Mouse (Mus musculus) heart, adult 2 months (tissue): ENCODE results near the gene Nrsn2. TPM values are rescaled to one million over a fixed set of nuclear protein-coding genes. Genes with fewer than 3 reads are reported as not detected.

ENCODE experiments used
- DNase-seq, 2 experiments: peaks; one replicate each; pipeline ENCODE4 v3.0.0; 2021
- H3K27ac ChIP-seq: fragments of 200-600 bp; 2 replicates; pipeline ENCODE4 v1.8.1; 2022
- H3K27me3 ChIP-seq: fragments of 200-500 bp; 2 replicates; pipeline ENCODE4 v1.6.1; 2012; ENCODE audit warnings: mild to moderate bottlenecking, low read length, inconsistent platforms, mixed read lengths; ENCODE audit not compliant: control insufficient read depth, insufficient read depth
- H3K36me3 ChIP-seq: fragments of 200-500 bp; 2 replicates; pipeline ENCODE4 v1.6.1; 2012; ENCODE audit warnings: low read length, inconsistent platforms; ENCODE audit not compliant: control insufficient read depth, insufficient read depth
- H3K4me1 ChIP-seq: fragments of 200-500 bp; 2 replicates; pipeline ENCODE4 v1.6.1; 2011; ENCODE audit warnings: low read length; ENCODE audit not compliant: control insufficient read depth, insufficient read depth
- H3K4me3 ChIP-seq: fragments of 200-600 bp; 2 replicates; pipeline ENCODE4 v1.8.1; 2022
- H3K79me2 ChIP-seq: fragments of 200-500 bp; replicated peaks from 2 replicates; pipeline ENCODE4 v1.6.1; 2012; ENCODE audit warnings: mild to moderate bottlenecking, inconsistent platforms, low read length, moderate library complexity, mixed read lengths; ENCODE audit not compliant: control insufficient read depth, insufficient read depth
- H3K9ac ChIP-seq: fragments of 200-500 bp; 2 replicates; pipeline ENCODE4 v1.6.1; 2012; ENCODE audit warnings: low read depth, mild to moderate bottlenecking, control low read depth, inconsistent platforms, low read length, mixed read lengths
- CTCF ChIP-seq: fragments of 200-600 bp; IDR thresholded peaks from 2 replicates; pipeline ENCODE4 v1.8.1; 2022; ENCODE audit warnings: antibody characterized with exemption, mild to moderate bottlenecking, moderate library complexity
- EP300 ChIP-seq: fragments of 200-500 bp; IDR thresholded peaks from 2 replicates; pipeline ENCODE4 v1.6.1; 2011; ENCODE audit warnings: low read depth, low read length, control low read depth; ENCODE audit not compliant: insufficient read depth
- POLR2A ChIP-seq: fragments of 200-500 bp; IDR thresholded peaks from 2 replicates; pipeline ENCODE4 v1.6.1; 2011; ENCODE audit warnings: mild to moderate bottlenecking, low read depth, low read length, control low read depth; ENCODE audit not compliant: insufficient read depth
- WGBS: fragments of 180-500 bp; shearing (Covaris S2); methylation state at CpG from one replicate; pipeline ENCODE4 v1.1.7; 2018; 5-methylcytosine and 5-hydroxymethylcytosine counted together
- intact Hi-C: fragments of 180-260 bp; cut with DNase I; formaldehyde crosslinking; loops from one replicate; pipeline ENCODE4 v1.15.1; 2025
- polyA plus RNA-seq: library from polyadenylated mRNA; depleted of rRNA; stranded (reverse); fragments of >200 nt; gene quantifications from 2 replicates; pipeline ENCODE4 v1.2.3, GENCODE M21; 2012
- total RNA-seq, 2 experiments: library from RNA; stranded (reverse); gene quantifications; 2 replicates each; pipeline ENCODE4 v1.2.3; 2021

Nrsn2 gene
- total and polyA plus RNA-seq, 3 experiments = 0.31 TPM; not detected in 2

DNA sequence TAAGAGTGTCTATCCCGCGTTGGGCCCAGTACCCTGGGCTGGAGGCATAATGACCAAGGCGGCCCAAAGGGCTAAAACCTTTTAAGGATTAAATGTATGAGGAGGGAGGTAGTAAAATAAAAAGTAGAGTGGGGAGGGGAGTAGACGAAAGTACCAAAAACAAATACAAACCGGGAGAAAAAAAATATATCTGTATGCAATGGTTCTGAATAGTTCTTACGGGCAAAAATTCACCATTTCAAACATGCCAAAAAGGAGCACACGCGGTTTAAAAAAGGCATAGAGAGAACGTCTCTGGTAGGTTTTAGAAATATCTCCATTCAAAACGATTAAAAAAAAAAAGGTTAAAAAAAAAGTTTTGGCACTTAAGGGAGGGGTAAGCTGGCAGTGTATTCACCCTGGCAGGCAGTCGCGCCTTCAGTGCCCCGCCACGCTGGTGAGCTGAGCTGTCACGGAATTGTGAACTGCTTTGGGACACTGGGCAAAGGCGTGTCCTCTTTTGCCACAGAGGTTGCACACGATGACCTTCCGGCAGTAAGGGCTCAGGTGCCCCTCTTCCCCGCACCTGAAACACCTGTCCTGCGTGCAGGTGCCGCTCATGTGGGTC lies 36.8 kb upstream of the Nrsn2 start:
- Histone ChIP-seq H3K27ac (peak overlapping the region; percentile 90; the same call in 1 of the 2 replicates), H3K4me3 (peak overlapping the region; percentile 61), H3K79me2 (no peaks in the 10 kb centered on the region), H3K36me3 (no peaks in the 10 kb centered on the region), H3K4me1 (peaks cover 8% of the 10 kb centered on the region), H3K9ac (peak overlapping the region; percentile 93), H3K27me3 (no peaks in the 10 kb centered on the region)
- peak in 1 of 2 experiments; percentile 35 for DNase-seq
- 24% methylated on average over 21 of the region's 21 CpGs for WGBS
- intact Hi-C loops = no loop called here
- TF ChIP-seq EP300 = no peak
- TF ChIP-seq POLR2A = no peak
- no peak for TF ChIP-seq CTCF

DNA sequence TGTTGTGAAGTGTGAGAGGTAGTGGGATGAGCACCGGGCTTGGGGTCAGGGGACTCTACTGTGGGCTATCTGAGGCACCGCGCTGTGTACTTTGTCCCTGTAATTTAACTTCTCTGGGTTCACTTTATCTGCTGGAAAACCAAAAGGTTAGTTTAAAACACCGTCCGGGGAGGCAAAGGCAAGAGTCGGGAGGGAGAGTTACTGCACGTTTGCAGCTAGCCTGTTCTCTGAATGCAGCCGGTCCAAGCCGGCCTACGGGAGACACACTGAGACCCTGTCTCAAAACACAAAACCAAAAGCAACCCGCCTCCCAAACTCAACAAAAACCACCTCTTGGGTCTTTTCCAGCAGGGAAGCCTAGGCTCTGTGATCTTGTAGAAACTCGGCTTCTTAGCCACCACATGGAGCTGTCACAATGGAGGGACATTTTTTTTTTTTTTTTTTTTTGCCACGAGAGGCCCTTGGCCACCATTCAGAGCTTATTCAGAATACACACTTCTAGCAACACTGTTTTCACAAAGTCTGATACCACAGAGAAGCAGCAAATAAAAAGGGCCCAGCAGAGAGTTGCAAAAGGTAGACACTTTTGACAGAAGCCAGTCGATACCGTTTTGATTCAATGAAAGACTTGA lies 36.2 kb upstream of the Nrsn2 start:
- WGBS = 28% methylated on average over 15 of the region's 15 CpGs
- DNase-seq = no peak
- Histone ChIP-seq H3K36me3 (no peaks in the 10 kb centered on the region), H3K27me3 (no peaks in the 10 kb centered on the region), H3K9ac (no peak overlapping the region), H3K4me3 (no peak overlapping the region; the same call in 1 of the 2 replicates), H3K4me1 (peaks cover 8% of the 10 kb centered on the region), H3K27ac (no peak overlapping the region), H3K79me2 (no peaks in the 10 kb centered on the region)
- intact Hi-C loops = no loop called here
- TF ChIP-seq EP300 (no peak), CTCF (no peak), POLR2A (no peak)

DNA sequence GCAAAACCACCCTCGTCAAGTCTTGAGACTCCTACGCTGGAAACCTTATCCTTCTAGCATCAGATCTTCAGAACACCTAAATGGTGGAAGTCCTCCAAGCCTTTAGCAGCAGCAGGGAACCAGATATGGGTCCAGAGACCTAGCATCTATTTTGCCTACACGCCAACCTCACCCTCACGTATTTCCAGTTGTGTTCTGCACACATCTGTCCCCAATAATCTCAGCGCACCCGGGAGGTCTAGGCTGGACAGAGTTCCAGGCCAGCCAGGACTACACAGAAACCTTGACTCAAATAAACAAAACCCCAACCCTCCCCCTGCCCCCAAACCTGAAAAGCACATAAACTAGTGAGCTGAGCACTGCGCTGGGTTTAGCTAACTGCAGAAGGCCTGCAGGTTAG lies 35.0 kb upstream of the Nrsn2 start:
- peak in 1 of 2 experiments; percentile 31 for DNase-seq
- intact Hi-C loops = no loop called here
- 34% methylated on average over 7 of the region's 7 CpGs for WGBS
- no peaks in the 10 kb centered on the region for H3K27me3 ChIP-seq
- H3K4me1 ChIP-seq = peaks cover 8% of the 10 kb centered on the region
- peak overlapping the region; percentile 60 for H3K27ac ChIP-seq
- TF ChIP-seq CTCF (no peak), POLR2A (no peak), EP300 (no peak)
- no peaks in the 10 kb centered on the region for H3K36me3 ChIP-seq
- H3K4me3 ChIP-seq = peak overlapping the region; percentile 1; the same call in 1 of the 2 replicates
- no peaks in the 10 kb centered on the region for H3K79me2 ChIP-seq
- H3K9ac ChIP-seq = no peak overlapping the region

DNA sequence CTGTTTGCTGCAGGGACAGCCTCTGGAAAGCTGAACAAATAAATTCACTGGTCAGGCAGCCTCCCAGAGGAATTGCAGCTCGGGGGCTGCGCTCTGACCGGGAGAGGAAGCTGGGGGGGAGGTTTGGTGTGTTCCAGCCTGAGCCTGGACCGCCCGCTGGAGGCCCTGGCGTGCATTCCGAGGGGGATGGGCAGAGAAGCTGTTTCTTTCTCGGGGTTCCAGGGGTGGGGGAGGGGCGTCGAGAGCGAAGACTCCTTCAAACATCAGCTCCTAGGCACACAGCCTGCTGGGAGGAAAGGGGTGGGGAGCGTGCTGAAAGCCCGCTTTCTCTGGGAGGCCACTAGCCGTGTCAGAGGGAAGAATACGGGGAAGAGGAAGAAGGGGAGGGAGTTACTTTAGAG lies 34.5 kb upstream of the Nrsn2 start:
- H3K4me3 ChIP-seq = peak overlapping the region; percentile 1; the same call in 1 of the 2 replicates
- H3K27ac ChIP-seq = peak overlapping the region; percentile 60
- no peak for TF ChIP-seq CTCF
- TF ChIP-seq POLR2A = peak; percentile 53; the same call in 1 of the 2 replicates
- TF ChIP-seq EP300 = peak; percentile 55; the same call in 1 of the 2 replicates
- peak; percentile 82 to 85 for DNase-seq
- H3K79me2 ChIP-seq = no peaks in the 10 kb centered on the region
- peak overlapping the region; percentile 48 for H3K9ac ChIP-seq
- WGBS = 15% methylated on average over 15 of the region's 15 CpGs
- H3K4me1 ChIP-seq = peaks cover 8% of the 10 kb centered on the region
- intact Hi-C loops = no loop called here
- H3K36me3 ChIP-seq = no peaks in the 10 kb centered on the region
- no peaks in the 10 kb centered on the region for H3K27me3 ChIP-seq

DNA sequence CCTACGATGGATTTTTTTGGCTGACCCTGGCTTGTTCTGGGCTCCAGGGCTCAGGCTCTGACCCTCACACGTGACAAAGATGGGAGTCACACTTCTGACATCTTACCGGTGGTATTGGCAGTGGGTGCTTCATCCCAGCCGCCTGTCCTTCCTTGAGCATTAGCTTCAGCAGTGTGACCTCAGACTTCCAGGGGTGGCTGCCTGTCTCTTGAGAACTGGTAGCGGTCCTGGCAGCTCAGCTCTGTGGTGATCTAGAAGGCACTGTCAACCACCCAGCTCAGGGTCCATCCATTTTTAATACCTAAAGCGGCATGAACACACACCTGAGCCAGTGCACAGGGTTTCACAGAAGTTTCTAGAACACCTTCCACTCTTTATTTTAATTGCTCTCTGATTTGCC lies 33.3 kb upstream of the Nrsn2 start:
- intact Hi-C loops = no loop called here

DNA sequence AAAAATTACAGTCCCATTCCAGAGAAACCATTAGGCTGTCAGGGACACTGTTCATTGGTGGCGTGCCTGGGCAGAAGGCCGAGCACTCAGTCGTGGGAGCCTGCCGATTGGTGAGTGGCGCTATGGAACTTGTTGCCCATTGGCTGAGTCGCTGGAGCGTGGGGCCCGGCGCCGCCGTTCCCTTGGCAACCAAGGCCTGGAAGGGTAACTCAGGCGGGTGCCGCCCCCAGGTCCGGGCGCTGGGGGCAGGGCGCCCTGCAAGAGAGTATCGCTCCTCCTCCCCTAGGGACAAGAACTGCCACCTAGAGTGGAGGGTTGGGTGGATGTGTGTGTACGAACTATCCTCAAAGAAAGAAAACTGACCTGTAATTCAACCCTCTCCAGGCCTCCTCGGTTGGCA lies 29.7 kb upstream of the Nrsn2 start:
- H3K36me3 ChIP-seq = no peaks in the 10 kb centered on the region
- H3K4me1 ChIP-seq = peaks cover 7% of the 10 kb centered on the region
- H3K27me3 ChIP-seq = no peaks in the 10 kb centered on the region
- TF ChIP-seq POLR2A (no peak), CTCF (peak; percentile 29; the same call in 1 of the 2 replicates)
- WGBS = under 1% methylated on average over 19 of the region's 19 CpGs
- H3K27ac ChIP-seq = no peak overlapping the region
- H3K79me2 ChIP-seq = no peaks in the 10 kb centered on the region
- intact Hi-C loops = no loop called here
- peak; percentile 88 to 94 for DNase-seq
- H3K9ac ChIP-seq = no peak overlapping the region
- H3K4me3 ChIP-seq = peak overlapping the region; percentile 35

More for the DNA sequence above, 33.3 kb upstream of the Nrsn2 start:
- Histone ChIP-seq H3K36me3 (no peaks in the 10 kb centered on the region), H3K4me1 (peaks cover 10% of the 10 kb centered on the region), H3K9ac (no peak overlapping the region), H3K79me2 (no peaks in the 10 kb centered on the region), H3K27me3 (no peaks in the 10 kb centered on the region), H3K27ac (no peak overlapping the region), H3K4me3 (no peak overlapping the region)
- no peak for DNase-seq
- WGBS = 76% methylated on average over 6 of the region's 6 CpGs
- TF ChIP-seq CTCF (no peak), POLR2A (no peak), EP300 (no peak)
